Mouse (Mus musculus) layer of hippocampus, postnatal 10 days (tissue): ENCODE results near the gene Mid1. TPM values are rescaled to one million over a fixed set of nuclear protein-coding genes. Genes with fewer than 3 reads are reported as not detected.
"Not testable (repeated sequence)": the region's sequence is repeated elsewhere in the genome, so short reads cannot be mapped to it uniquely, and the experiment has no call there.

Experiments used
- DNase-seq, 2 experiments: peaks; one replicate each; pipeline ENCODE4 v3.0.0; 2021; ENCODE audit warnings: low spot score in 2 of 2
- total RNA-seq, 2 experiments: library from RNA; stranded (reverse); gene quantifications; 2 replicates each; pipeline ENCODE4 v1.2.3; 2021

Mid1 gene
- total RNA-seq, 2 experiments from 2014 or later: 35.1 to 37.1 TPM

DNA sequence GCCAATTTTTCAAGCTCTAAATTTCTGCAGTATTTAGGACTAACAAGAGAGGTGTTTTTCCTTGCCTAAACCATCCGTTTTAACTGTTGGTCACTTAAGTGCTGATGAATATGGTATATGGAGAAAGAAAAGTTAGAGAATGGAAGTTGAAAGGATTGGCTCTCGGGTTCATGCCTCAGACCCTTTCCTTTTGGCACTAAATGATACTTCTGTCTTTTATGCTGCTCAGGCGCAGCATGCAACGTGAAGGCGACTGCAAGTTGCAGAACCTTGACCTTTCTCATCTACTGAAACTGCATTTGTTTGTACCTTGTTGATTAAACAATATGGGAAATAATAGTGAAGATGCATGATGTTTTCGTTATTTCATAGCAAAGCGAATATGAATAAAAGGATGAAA, 285.5 kb downstream of the Mid1 start:
- not testable (repeated sequence) for DNase-seq

DNA sequence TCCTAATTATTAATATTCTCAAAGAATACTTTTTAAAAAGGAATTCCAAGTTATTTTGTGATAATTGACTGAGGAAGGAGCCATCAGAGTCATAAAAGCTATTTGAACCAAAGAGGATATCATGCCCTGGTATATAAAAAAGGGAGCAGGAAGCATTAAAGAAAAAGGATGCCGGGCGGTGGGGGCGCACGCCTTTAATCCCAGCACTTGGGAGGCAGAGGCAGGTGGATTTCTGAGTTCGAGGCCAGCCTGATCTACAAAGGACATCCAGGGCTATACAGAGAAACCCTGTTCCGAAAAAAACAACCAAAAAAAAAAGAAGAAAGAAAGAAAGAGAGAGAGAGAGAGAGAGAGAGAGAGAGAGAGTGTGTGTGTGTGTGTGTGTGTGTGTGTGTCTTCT, 286.6 kb downstream of the Mid1 start:
- not testable (repeated sequence) for DNase-seq

DNA sequence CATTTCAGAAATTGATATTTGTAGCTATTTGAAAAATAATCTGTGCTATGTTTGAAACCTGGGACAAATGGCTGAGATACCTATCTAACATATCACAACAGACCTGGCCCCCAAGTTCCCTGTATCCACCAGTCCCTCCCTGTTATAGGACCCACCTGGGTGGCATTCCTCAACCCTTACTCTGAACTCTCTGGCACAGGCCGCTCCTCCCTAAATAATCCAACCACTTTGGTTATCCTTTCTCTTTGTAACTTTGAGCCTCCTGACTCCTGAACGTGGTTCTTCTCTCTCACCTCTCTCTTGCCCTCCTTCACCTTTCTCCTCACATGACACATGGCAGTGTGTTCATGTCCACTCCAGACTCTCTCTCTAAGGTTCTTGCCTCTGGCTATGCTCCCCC, 287.1 kb downstream of the Mid1 start:
- not testable (repeated sequence) for DNase-seq

DNA sequence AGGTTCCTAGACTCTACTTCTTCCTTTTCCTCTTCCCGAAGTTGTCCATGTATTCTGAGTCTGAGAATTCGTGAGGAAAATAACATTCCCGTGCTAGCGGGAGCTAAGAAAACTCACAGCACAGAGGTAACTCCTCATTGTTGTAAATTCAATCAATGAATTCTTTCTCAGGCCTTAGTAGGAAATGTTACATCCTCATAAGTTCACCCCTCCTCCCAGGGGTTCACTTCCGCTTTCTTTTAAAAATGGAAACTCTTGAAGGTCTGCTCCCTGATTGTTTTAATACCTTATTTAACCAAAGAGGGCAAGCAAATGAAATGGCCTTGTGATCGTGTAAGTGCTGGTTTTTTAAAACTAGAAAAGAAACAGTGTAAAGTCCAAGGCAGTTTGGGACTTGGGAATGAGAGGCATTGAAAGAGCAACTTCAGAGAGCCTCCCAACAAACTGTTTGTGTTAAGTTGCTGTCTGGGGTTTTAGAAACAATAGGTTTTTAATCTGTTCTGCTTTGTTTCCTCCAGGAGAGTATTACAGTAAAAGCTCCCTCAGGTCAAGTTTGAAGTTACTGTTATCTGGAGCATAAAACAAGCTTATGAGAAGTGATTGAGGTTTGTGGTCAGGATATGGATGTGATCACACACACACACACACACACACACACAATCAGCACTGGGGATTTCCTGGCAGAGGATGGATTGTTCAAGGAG, 287.9 kb downstream of the Mid1 start:
- not testable (repeated sequence) for DNase-seq

DNA sequence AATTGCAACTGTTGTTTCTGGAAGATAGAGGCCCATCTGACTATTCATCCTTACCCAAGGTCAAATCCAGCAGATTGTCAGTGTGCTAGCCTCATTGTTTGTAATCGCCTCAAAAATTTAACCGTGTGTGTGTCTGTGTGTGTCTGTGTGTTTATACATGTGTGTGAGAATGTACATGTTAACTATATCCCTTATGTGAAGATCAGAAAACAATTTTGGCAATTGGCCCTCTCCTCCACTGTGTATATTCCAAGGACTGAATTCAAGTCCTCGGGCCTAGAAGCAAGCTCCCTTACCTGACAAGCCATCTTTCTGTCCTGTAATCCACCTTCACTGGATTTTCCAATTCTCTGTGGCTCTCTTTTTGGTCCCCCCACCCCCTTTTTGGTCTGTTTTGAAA, 288.8 kb downstream of the Mid1 start:
- DNase-seq: not testable (repeated sequence)

DNA sequence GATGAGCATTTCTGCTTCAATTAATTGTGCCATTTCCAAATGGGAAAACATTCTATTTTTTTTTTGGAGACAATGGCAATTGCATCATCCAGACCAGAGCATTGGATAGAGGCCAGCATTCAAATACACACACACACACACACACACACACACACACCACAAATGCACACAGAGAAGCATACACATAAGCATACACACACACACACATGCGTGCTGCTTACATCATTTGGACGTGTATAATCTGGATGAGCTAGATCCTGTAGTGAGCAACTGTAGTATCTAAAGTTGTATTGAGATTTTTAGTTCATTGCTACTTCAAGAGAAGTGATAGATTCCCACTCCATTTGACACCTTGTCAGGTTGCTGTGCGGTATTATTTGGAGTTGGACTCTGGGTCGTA, 289.5 kb downstream of the Mid1 start:
- DNase-seq: peak in 1 of 2 experiments; percentile 6

DNA sequence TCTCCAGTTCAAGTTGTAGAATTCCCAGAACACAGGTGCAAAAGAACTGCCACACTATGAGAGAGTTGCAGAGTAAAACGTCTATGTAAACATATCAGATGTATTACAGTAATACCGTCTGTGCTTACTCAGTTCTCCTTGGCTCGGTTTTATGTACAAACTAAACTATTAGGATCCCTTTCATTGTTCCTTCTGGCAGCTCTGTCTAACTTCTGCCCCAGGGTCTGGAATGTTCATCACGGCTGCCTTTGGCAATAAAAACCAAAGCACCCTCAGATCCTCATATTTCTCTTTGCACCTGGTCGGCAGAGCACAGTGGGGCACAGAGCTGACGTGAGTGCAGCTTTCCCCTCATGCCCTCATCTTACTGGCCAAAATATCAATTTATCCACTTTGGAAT, 290.0 kb downstream of the Mid1 start:
- peak in 1 of 2 experiments; percentile 25 for DNase-seq

DNA sequence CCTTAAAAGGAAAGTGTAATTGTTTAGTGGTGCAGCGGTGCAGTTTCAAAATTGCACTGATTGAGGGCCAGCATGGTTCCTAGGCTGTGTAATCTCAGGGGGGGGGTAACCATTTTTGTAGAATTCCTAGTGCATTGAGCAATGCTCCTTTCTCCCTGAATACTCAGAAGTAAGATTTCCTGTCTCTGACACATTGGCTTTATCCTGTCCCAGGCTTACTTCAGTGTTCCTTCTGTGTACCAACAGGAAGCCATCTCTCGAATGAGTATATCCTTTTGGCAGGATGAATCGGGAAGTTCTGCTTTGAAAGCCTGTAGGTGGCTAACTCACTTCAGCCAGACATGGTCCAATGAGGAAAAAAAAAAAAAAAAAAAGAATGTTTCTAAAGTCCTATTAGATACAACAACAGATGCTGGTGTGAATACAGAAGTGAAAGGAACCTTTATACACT, 290.7 kb downstream of the Mid1 start:
- DNase-seq: peak in 1 of 2 experiments; percentile 27

DNA sequence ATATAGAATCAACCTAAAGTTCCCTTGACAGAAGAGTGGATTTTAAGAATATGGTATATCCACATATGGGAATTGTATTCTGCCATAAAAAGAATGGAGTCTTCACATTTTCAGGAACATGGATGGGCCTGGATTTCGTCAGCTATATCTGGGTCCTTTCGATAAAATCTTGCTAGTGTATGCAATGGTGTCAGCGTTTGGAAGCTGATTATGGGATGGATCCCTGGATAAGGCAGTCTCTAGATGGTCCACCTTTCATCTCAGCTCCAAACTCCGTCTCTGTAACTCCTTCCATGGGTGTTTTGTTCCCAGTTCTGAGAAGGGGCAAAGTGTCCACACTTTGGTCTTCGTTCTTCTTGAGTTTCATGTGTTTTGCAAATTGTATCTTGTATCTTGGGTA, 291.3 kb downstream of the Mid1 start:
- peak in 1 of 2 experiments; percentile 10 for DNase-seq

DNA sequence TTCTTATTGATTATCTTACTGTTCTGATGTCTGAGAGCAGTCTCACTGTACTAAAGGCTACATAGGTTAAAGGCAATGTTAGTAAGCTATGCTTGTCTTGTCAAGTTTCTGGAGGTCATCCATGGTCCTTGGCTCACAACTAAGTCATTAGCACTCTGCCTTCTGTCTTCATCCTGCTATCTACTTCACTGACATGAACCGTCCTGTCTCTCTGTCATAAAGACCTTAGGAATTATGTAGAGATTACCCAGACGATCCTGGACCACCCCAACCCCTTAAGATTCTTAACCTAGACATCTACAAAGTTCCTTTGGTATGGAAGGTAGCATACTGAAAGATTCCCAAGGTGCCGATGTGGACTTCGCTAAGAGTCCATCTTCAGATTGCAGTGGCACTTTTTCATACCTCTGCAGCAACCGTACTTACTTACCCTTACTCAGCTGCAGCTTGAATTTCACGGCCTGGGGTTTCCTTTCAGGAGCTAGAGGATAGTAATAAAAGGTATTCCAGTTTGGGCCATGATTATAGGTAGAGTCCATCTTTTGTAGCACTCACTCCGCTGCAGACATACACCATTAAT, 292.9 kb downstream of the Mid1 start:
- DNase-seq: peak; percentile 11 to 41

DNA sequence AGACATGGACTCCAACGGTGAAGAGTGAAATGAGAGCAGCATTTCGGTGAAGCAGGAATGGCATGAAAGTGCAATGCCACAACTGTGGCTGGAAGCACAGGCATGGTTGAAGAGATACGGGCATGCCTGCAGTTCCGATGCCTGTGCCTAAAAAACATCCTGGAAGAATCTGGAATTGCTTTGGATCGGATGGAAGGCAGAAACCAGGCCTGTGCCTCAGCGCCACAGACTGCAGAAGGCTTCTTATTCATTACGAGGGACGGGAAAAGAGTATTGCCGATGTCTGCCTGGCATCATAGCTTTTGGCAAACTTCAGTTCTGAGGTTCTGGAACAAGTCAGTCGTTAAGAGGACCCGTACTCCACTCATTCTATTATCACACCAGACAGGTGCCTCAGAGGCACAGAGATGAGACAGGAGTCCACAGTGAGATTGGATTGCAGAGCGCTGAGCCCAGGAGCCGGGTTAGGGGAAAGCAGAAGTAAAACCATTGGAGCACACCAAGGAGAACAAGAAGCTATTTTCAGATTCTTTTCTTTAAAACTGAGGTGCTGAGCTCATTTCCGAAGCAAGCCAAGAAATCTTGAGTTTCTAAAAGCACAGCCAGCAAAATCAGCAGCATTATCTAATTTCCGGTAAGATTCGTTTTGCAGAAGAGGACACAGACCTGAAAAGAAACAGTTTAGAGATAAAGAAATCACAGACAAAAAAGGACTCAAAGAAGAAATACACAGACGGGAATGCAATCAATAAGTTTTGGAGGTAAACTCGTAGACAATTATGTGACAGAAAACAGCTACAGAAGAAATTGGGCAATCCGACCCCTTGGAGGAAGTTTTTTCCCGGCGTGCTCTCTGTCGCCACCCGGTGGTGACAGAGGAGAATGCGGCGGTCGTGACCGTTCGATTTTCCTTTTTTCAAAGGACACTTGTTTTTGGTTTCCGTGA, 293.7 kb downstream of the Mid1 start:
- peak; percentile 93 to 94 for DNase-seq

DNA sequence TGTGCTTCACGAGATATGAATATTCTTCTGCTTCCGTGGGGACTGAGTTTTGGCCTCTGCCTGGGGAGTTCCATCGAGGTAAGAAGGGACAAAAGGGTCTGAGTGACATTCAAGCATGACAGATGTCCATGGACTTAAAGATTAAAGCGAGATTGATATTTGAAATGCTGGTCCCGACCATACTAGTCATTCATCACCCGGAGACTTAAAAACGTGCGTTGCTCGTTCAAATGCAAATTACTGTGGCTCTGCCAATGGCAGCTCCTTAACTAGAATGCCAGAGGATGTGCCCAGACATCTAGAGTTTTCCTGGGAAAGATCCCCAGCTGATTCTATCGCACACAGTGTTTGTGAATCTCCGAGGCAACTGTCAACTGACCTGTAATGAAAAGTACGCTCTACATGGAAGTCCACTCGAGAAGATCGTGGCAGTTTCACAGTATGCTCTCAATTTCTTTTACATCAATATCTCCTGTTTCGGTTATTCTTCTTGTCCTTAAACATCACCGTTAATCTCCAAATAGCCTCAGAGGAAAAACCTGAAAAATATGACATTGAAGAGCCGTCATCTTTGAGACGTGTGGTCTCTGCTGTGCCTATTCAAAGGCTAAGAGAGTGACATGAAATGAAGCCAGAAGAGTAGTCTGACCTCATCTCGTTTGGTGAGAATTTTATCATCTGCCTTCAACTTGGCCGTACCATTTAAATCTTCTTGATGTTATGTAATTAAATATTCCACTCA, 294.6 kb downstream of the Mid1 start:
- DNase-seq: peak in 1 of 2 experiments; percentile 64

DNA sequence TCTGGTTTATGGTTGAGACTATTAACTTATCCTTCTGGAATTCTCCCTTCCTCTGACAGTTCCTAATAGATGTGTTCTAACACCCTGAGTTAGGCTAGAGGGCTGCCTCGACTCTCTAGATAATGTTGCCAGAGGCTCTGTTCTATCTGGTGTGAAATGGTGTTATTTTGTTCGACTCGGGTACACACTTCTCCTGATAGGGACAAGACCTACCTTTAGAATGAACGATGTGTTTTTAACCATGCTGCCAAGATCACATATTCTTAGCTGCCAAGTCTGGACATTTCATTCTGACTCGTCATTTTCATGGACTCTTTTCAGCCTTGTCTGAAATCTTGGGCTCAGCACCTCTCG, 295.2 kb downstream of the Mid1 start:
- not testable (repeated sequence) for DNase-seq

DNA sequence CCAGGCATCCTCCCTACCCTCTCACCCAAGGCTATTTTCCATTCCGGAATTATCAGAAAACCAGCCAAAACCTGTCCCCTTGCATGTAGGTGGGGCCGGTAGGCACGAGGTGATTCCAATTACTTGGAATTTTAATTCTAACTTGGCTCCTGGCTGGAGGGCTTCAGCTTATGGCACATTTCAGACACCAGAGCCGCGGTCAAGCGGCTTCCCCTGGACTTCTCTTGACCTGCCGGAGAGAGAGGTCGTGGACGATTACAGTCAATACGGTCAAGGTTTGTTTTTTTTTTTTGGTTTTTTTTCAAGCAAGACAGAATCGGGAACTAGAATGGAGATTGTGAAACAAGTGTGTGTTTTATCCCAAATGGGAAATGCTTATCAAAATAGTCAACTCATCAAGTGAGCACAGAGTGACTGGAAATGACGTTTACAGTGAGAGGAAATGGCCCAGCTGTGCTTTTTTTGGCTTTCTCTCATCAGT, 295.9 kb downstream of the Mid1 start:
- no peak for DNase-seq

DNA sequence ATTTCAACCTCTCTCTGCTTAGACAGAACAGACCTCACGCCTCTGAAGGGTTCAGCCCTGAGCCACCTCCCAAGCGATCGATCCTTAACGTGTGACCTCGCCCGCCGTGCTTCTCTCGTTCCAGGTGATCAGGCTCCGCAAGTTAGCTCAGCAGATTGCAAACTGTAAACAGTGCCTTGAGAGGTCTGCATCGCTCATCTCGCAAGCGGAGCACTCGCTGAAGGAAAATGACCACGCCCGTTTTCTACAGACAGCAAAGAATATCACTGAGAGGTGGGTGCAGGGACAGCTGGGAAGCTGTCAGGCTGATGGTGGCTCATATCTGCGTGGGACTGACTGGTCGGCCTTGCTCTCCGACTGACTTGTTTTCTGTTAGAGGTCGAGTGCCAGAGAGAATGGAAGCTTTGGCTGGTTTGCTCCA, 296.8 kb downstream of the Mid1 start:
- peak; percentile 41 to 49 for DNase-seq

DNA sequence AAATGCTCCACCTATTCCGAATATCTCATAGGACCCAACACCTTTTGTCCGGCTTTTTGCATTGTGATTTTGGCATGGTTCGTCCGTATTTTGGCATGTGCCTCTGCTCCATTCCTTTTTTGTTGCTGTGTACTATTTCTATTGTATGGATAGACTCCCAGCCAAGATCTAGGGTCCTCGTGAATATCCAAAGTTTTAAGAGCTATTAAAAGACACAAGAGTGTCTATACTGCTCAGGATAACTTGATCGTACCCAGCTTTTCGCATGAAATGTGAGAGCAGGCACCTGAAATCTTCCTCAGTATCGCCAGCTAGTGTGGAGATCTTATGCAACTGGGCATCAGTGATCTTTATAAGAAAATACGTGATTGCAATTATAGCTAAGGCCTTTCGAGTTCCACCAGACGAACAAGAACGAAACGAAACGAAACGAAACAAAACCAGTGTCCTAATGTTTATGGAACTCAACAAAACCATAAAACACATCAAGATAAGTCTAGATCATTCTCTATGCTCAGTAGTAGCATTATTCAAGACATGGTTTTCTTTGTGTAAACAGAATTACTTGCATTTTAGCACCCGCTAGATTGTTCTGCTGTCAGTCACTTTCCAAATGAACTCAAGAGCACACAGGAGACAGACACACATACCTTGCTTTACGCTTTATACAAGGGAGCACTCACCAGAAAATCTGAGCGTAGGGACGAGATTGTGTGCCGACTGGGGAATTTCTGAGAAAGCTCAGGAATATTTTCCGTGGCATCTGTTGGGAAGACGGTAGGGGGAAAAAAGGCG, 297.8 kb downstream of the Mid1 start:
- DNase-seq: peak; percentile 12 to 30

DNA sequence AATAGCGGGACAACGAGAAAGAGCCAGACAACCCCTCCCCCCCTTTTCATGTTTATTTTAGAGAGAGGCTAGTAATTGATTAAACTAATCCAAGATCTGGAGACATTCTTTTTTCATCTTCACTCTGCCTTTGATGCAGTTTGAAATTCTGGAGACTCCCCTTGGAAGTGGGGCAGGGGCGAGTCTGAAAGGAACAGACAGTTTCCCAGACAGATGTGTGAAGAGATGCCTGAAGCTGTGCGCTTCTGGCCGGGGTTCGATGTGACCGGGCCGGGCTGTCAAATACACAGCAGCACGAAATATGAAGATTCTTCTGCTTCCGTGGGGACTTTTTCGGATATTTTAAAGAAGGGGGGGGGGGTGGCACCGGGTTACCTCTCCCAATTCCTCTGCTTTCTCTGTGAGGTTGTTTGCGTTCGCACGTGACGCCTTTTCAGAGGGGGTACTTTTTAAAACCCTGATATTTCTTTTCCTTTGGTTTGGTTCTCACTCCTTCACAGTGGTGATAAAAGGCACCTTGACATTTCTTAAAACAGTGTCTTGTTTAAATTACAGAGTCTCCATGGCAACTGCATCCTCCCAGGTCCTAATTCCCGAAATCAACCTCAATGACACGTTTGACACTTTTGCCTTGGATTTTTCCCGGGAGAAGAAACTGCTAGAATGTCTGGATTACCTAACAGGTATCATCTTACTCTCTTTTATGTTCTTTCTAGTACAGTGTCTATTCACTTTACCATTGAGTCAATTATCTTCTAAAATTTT, 298.6 kb downstream of the Mid1 start:
- peak; percentile 17 to 33 for DNase-seq

DNA sequence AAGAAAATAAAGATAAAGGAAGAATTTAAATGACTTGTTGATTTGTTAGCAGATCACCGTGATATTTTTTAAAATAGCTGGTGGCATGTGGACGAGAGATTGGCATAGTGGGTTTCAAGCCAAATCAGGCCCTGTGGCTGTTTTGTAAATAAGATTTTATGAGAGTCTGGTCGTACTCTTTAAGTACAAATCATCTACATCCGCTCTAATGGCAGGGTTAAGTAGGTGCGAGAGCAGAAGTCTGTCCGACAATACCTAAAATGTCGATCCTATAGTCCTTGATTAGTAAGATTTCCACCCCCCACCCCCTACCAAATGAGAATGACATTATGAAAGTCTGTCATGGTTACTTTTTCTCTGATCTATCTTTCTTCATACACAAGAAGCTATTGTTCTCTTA, 299.3 kb downstream of the Mid1 start:
- peak in 1 of 2 experiments; percentile 17 for DNase-seq

DNA sequence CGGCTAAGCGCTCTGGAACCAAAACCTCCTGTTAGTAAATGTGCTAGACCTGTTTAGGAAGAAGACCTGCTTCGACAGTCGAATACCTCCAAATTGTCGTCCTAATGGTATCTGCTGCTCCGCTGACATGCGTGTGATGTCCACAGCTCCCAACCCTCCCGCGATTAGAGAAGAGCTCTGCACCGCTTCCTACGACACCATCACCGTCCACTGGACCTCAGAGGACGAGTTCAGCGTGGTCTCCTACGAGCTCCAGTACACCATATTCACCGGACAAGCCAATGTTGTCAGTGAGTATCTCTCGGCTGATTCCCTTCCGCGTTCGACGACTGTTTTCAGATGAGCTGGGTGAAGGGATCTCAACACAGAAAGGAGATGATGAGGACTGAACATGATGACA, 299.9 kb downstream of the Mid1 start:
- peak; percentile 25 to 53 for DNase-seq
